Mouse (Mus musculus): ENCODE measurements around the gene Pdpn.
A peak's percentile ranks its signal among the peaks of the same experiment; 100 is the strongest.

- TF ChIP-seq EP300 (IDR thresholded peaks at IDR 0.05; ENCODE audit: low read depth) = no peak
- TF ChIP-seq CTCF (IDR thresholded peaks at IDR 0.05; ENCODE audit: low read depth) = peak; percentile 64
Observed at GRCm38 (mm10) chr4:143238241-143239031, 60.9 kb downstream of the Pdpn start.
